Mouse (Mus musculus) left cerebral cortex, postnatal 25 days (tissue): ENCODE data around the gene Tfb2m. TPM values are rescaled to one million over a fixed set of nuclear protein-coding genes. Genes with fewer than 3 reads are reported as not detected.

ENCODE experiments used
- DNase-seq, 2 experiments: peaks; one replicate each; pipeline ENCODE4 v3.0.0; 2022; ENCODE audit warnings: low spot score in 2 of 2, mixed read lengths in 1 of 2
- intact Hi-C: fragments of 180-260 bp; cut with DNase I; formaldehyde crosslinking; loops from one replicate; pipeline ENCODE4 v1.15.1; 2025
- total RNA-seq, 2 experiments: library from RNA; stranded (reverse); gene quantifications; 2 replicates each; pipeline ENCODE4 v1.2.3; 2021

The Tfb2m gene
- total RNA-seq, 2 experiments from 2014 or later = 25.0 to 25.6 TPM

DNA sequence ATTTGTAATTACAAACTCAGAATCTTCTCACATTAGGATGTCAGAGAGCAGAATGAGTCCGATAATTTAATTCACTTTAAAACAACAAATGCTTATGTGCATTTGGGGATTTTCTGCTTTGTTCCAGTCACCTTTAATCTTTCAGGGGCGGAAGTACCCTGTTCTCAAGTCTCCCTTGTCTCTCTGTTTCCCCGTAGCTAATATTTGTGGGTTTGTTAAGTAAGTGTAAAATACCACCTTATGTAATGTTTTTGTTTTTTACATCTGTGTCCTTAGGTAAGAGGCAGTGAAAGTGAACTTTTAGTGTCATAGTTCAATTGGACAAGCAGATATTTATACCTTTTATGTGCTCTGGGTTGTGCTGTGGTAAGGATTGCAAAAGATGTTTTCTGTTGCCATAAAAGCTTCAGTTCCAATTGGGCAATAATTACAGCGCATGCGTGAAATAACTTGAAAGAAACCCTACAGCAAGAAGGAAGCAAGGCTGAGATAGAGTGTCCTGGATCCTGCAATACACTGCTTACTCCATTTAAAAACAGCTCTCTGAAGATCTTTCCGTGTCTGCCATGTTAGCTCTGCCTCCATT lies 14.9 kb upstream of the Tfb2m start:
- intact Hi-C loops = no loop called here
- DNase-seq = no peak

DNA sequence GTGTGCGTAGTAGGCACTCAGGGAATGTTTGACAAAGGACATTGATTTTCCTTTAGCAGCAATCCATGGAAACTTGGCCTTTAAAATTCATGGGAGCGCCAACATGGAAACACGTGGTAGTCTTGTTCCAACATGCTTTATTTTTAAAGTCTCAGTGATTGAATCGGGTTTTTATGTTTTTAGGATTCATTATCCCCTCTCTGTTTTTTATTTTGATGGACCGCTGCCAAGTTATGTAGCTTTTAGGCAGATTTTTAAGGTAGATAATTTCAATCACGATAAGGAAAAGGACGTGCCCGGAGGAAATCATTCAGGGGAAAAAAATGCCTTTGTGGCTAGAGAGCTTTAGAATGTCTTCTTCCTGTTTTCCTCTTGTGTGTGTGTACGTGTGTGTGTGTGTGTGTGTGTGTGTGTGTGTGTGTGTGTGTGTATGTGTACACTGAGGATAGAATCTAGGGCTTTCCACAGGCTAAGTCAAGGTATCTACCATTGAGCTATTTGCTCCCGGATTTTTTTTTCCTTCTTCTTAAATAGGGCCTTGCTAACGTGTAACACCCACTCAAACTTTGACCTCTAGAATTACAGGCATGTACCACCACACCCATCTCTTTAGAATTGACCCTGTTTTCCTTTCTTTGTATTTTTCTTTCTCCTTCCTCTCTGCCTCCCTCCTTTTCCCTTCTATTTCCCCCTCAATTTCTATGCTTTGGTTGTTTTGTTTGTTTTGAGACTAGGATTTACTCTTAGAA lies 13.6 kb upstream of the Tfb2m start:
- no peak for DNase-seq
- intact Hi-C loops = no loop called here

DNA sequence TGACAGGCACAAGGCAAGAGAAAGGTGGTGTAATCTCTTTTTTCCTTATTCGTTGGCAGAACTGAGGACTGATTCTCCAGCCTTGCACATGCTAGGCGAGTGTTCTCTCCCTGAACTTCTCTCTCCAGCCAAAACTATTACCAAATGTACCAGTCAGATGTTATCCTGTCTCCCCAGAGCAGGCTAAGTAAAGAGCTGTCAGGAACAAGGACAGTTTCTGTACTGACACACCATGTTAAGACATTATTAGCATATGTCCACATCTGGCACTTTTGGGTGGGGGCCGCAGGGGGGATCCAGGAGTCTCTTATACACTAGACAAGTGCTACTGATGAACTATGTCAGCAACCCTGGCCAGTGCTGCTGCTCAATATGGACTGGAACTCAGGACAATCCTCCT lies 10.9 kb upstream of the Tfb2m start:
- no peak for DNase-seq
- intact Hi-C loops = no loop called here

DNA sequence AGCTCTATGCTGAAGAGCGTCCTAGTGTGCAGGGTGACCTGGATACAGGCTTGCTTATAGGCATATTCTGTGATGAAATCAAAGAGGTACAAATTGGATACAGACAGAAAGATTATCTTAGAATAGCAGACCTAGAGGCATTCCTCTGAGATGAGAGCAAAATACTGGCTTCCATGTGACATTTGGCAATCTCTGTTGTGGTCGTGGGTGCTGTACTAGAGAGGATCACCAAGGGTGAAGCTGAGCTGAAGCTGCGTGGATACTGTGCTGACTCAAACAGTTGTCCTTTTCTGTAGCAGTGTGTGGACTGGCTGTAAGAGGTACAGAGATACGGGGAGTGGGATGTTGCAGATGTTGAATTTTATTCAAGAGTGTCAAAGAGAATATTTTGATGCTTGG lies 7.9 kb upstream of the Tfb2m start:
- intact Hi-C loops = no loop called here
- no peak for DNase-seq

DNA sequence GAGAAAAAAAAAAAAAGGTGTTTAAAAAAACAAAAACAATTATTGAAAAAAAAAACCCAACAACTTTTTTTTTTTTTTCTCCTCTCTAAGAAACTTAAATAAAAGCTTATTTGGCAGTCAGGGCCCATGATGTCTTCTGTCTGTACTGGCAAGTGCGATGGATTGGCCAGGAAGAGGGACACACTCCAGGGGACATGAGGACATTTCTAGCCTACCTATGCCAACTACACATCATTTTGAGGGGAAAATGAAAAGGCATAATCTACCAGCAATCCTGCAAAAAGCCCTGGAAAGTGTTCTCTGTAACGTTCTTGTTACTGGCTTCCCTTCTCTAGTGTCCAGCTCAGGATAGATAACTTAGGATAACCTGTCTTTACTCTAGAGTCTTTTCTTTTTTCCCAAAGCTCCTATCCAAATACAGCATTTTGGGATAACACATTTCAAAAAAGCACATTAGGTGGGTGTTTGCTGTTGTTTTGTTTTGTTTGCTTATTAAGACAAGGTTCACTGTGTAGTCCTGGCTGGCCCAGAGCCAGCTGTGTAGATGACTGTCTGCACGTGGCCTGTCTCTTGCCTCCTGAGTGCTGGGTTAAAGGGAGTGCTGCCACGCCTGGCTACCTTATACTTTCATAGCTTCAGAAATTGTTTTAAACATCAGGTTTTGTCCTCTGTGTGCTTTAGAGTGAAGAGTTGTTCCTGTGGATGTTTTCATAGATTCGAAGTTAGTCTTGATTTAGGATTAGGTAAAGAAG lies 7.3 kb upstream of the Tfb2m start:
- DNase-seq = no peak
- intact Hi-C loops = no loop called here

DNA sequence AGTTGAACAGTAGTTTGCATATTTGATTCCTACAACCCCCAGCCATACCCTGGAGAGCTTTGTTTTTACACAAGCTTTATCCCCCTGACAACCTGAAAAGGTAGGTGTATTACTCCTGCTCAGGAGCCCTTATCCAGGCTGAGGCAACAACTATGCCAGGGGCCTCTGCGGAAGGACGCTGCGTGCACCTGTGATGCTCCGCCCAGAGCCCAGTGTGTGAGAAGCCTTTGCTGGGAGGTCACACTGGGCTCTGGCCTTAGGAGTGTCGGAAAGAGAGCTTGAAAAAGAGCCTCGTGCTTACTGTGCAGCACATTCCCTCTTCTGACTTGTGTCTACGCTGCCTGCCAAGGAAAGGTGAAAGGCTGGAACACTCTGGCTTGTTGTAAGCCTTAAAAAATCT lies 6.7 kb upstream of the Tfb2m start:
- intact Hi-C loops = no loop called here
- no peak for DNase-seq

DNA sequence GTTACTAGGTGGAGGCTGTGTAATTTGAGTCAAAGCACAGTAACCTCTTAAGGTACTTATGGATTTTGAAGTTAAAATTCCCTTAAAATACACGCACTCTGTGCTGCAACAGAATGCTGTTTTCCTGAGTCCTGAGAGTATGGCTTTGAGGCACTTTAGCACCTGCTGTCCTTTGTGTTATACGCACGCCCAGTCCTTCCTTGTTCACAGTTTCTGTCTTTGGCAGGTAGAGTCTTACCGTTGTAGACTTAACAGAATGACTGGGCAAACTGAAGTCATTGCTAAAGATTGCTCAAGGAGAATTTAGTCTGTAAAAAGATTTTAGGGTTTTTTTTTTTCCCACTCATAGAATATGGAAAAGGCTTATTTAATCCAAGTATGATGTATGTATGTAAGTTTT lies 5.9 kb upstream of the Tfb2m start:
- intact Hi-C loops = no loop called here

DNA sequence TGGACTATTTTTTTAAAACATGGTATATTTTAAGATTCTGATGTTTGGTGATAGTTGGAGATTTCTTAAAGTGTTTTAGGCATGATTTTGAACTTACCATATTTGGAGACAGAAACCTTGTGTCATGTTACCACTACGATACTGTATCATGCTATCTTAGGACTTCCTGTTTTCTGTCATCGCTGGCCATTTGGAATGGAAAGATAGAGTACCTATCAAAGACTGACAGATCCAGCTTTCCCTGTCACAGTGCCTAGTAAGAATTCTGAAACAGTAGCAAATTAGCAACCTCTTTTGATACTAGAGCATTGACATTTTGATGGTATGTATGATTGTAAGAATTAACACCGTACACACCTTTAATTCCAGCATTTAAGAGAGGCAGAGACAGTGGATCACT lies 5.3 kb upstream of the Tfb2m start:
- DNase-seq = no peak
- intact Hi-C loops = no loop called here

More for the DNA sequence above, 5.9 kb upstream of the Tfb2m start:
- DNase-seq = no peak

DNA sequence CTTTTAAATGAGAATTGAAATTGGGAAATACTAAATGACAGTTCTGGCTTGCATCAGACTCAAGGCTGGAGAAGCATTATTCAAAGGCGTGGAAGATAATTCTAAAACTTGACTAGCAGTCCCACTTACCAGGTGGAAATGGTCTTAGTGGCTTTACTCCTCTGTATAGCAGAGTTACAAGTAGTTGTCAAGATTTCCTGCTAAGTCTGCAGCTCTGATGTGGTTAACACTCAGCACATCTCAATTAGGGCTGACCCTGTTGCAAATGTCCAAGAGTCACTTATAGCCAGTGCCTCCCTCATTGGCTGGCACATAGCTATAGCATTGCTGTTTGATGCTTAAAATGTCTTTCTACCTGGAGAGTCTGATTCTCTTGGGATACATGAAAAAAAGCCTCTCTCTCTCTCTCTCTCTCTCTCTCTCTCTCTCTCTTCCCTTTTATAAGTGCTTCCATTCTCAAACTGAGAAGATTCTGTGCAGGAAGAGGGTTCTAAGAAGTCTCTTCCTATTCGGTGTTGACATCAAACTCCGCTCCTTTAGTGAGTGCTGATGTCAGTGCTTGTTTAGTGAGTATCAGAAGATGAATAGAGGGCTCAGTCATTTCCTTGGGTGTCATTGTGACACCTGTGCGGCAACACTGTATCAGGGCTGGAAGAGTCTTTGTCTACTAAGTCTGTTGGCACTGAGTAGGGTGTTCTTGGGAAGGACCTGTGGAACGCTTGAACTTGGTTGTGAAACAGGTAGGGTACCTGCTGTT lies 3.1 kb upstream of the Tfb2m start:
- intact Hi-C loops = loop anchor here (5.0 kb wide), 2 partner anchors 73 to 253 kb away; partner anchors contain the start of genes Ahctf1 and Gm10518
- DNase-seq = no peak

DNA sequence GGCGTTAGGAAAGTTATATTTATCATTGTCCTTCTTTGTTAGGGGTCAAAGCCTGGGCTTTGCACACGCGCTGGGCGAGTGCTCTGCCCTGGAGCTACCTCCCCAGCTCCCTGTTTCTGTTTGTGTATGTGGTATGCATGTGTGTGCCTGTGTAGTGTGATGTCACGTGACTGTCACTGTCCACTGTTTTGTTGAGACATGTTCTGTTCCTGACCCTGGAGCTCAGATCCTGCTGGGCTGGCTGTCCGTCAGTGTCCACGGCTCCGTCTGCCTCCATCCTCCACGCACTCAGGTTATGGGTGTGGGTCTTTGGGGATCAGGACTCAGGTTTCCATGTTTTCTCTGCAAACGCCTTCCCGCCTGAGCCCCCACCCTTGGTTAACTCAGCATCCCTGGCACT lies 2.2 kb upstream of the Tfb2m start:
- intact Hi-C loops = loop anchor here (5.0 kb wide), 2 partner anchors 74 to 254 kb away; partner anchors contain the start of genes Ahctf1 and Gm10518
- DNase-seq = no peak

DNA sequence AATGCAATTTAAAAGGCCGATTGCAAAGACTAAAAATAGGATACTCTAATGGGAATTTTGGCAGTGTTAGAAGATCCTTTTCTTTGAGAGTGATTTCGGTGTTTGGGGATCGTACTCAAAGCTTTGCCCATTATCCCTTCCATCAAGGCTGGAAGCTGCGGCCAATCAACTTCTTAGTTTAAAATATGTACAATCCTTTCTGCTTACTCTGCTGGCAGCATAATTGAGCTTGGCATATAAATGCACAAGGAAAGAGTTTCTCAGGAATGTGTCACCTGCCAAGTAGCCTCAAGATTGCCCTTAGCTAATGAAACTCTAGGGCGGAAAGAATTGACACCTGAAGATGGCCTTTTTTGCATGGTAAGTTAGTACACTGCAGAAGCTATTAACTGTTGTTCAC lies 1.1 kb upstream of the Tfb2m start:
- DNase-seq = peak in 1 of 2 experiments; percentile 31
- intact Hi-C loops = loop anchor here (2.0 to 5.0 kb wide), 3 partner anchors 40 to 255 kb away; partner anchors contain the start of genes Ahctf1 and Gm10518

DNA sequence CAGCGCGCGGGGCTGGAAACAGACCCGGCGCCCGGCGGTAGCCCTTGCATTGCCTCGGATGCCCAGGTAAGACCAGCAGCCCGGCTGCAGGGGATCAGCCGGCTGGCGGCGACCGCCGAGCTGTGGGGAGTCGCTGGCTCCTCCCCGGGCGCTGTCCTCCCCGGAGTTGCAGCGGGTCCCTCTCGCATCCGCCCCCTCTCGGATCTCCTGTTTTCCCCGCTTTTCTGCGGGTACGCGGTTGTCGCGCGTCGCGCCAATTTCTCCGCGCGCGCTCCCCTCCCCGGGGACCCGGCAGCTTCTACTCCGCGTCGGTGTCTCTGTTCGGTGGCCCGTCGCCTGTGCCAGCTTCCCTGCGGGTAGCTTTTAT lies 467 bp upstream of the Tfb2m start:
- no peak for DNase-seq
- intact Hi-C loops = loop anchor here (2.0 to 5.0 kb wide), 3 partner anchors 40 to 256 kb away; partner anchors contain the start of genes Ahctf1 and Gm10518

DNA sequence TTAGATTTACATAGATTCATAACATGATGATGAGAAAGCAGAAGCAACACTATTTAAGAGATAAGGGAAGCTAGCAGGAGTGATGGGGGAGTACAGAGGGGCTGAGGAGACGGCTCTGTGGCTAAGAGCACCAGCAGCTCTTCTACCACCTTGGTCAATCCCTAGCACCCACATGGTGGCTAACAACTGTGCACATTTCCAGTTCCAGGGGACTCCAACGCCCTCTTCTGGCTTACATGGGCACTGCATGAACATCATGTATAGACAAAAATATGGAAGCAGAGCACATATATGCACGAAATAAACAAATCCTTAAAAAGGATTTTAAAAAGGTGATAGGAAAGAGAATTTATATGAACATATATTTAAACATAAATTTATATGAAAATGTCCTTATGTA lies 4.6 kb downstream of the Tfb2m start:
- no peak for DNase-seq
- intact Hi-C loops = no loop called here

DNA sequence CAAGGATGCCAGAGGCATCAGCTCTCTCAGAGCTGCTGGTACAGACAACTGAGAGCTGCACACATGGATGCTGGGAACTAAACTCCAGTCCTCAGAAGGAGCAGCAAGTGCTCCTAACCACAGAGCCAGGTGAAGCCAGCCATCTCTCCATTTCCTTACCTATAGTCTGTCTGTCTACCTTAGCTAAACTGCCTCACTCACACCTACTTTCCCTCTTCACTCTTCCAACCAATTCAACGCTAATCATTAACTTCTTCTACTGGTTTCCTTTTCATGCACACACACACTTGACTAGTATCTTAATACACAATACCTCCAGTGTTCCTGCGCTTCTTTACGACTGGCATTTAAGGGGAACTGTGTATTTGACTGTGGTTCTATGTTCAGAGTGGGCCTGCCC lies 6.2 kb downstream of the Tfb2m start:
- no peak for DNase-seq
- intact Hi-C loops = loop anchor here (10.0 kb wide), 1 partner anchor 195 kb away; no protein-coding TSS in a partner anchor

DNA sequence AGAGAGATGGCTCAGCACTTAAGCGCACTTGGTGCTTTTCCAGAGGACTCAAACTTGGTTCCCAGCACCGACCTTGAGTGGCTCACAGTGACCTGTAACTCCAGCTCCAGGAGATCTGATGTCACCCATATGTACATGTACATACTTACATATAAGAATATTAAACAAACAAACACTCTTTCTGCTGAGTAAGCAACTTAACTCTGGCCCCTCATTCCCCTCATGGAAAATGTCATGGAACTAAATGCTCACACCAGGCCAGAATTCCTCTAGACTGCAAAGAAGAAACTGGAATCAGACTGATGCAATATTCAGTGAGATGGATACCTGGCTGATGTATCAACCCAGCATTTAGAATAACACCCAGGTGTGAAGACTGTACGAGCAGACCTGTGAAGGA lies 7.0 kb downstream of the Tfb2m start:
- intact Hi-C loops = loop anchor here (10.0 kb wide), 1 partner anchor 196 kb away; no protein-coding TSS in a partner anchor
- DNase-seq = no peak

DNA sequence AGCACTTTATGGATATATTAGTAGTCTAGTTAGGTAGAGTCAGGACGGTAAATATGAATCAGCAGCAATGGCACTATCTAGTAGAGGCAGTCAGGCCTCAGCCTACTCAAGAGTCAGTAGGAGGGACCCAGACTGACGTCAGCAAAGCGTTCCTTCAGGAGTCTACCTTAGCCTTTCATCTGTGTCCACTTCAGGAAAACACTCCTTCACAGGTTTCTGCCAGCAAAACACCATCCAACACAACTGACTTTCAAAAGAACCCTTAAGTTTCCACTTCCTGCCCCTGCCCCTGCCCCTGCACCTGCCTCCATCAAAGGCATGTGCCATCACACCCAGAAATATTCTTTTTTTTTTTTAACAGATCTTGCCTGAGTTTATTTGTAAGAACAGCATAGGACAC lies 26.2 kb downstream of the Tfb2m start:
- no peak for DNase-seq
- intact Hi-C loops = no loop called here

DNA sequence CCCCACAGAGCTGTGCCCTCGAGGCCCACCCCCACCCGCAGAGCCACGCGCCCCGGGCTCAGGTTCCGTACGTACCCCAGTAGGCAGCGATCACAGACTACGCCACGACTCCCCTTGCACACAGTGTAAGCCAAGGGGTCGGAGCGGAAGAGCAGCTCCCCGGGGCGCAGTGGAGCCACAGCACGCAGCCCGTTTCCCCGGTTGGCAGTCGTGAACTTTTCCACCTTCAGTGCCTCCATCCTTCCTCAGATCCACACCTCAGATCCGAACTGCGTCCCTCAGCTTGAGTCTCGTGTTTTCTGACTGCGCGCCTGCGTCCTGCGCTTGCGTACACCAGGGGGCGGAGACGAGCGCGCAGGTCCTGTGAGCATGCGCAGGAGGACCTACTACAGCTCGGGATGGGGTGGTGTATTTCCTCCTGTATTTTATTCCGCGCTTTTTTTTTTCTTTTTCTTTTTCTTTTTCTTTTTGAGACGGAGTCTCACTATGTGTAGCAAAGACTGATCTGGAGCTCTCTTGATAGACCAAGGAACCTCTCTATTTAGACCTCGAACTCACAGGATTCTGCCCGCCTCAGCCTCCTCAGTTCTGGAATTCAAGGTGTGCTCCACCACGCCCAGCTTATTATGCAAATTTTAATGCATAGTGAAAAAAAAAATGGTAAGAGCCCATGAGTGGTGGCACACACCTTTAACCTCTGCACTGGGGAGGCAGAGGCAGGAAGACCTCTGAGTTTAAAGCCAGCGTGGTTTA lies 28.2 kb downstream of the Tfb2m start, which contains the start of gene Smyd3:
Gene Smyd3, minus strand, starts transcription at position 329 of the 753 bp plus-strand sequence.
- intact Hi-C loops = loop anchor here (1.0 kb wide), 1 partner anchor 27 kb away; no protein-coding TSS in a partner anchor
- peak; percentile 85 to 90 for DNase-seq

DNA sequence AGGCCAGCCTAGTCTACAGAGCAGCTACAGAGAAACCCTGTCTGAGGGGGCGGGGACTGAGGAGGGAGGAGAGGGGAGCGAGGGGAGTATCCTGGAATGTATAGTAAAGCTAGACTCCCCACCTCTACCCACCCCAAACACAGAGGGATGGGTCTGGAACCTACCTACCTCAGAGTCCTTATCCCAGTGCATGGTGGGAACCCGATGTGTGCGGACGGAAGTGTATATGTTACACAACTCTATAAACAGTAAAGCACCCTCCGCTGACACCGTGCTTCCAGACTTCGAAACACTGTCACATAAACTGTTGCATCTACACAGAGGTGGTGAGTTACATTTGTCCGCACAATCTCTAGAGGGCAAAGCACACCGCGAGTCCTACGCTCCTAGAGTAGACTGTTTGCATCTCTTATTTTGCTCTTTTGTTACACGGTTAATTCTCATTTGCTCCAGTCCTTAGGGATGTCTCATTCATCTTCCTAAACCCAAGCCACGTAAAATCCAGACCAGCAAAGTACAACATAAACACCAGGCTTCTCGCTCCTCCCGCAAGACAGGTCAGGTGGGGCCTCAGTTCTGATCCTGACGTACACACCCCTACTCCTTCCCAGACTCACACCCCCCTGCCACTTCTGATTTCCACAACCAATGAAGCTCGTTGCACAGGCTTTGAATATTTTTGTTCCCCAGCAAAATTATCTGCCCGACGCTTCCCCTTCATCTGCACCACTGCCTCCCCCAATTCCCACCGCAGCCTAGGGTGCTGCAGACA lies 28.9 kb downstream of the Tfb2m start:
- DNase-seq = peak; percentile 8 to 11

More for the DNA sequence above, 28.9 kb downstream of the Tfb2m start:
- intact Hi-C loops = no loop called here
